Mouse (Mus musculus) midbrain, postnatal 0 days (tissue): ENCODE data around the gene Clec4b2. TPM values are rescaled to one million over a fixed set of nuclear protein-coding genes. Genes with fewer than 3 reads are reported as not detected.
"Not testable (repeated sequence)": the region's sequence is repeated elsewhere in the genome, so short reads cannot be mapped to it uniquely, and the experiment has no call there.

Experiments
- ATAC-seq: fragments of 200-750 bp; cut with Nextera tagmentation; 2 replicates; pipeline ENCODE4 v1.8.0; 2017; ENCODE audit warnings: moderate number of reproducible peaks, mild to moderate bottlenecking, moderate TSS enrichment, moderate library complexity; ENCODE audit not compliant: low FRiP score
- DNase-seq: peaks from one replicate; pipeline ENCODE4 v3.0.0-alpha.2; 2015; ENCODE audit warnings: low spot score
- H3K27ac ChIP-seq: fragments of 300-500 bp; sonication (generic); 2 replicates; pipeline ENCODE4 v1.5.1; 2014; ENCODE audit warnings: low read depth, mild to moderate bottlenecking, low read length, mixed read lengths
- H3K27me3 ChIP-seq: fragments of 300-500 bp; sonication (generic); 2 replicates; pipeline ENCODE4 v1.6.1; 2014; ENCODE audit warnings: low read length, control low read depth, mixed read lengths; ENCODE audit not compliant: insufficient read depth
- H3K36me3 ChIP-seq: fragments of 300-500 bp; sonication (generic); 2 replicates; pipeline ENCODE4 v1.6.1; 2014; ENCODE audit warnings: low read length, control low read depth, mixed read lengths; ENCODE audit not compliant: insufficient read depth
- H3K4me1 ChIP-seq: fragments of 300-500 bp; sonication (generic); 2 replicates; pipeline ENCODE4 v1.6.1; 2014; ENCODE audit warnings: mild to moderate bottlenecking, control low read depth, antibody characterized with exemption, low read length, mixed read lengths; ENCODE audit not compliant: insufficient read depth
- H3K4me2 ChIP-seq: fragments of 300-500 bp; sonication (generic); 2 replicates; pipeline ENCODE4 v1.6.1; 2014; ENCODE audit warnings: low read depth, mild to moderate bottlenecking, low read length, mixed read lengths; ENCODE audit not compliant: poor library complexity, severe bottlenecking
- H3K4me3 ChIP-seq: fragments of 300-500 bp; sonication (generic); 2 replicates; pipeline ENCODE4 v1.5.1; 2014; ENCODE audit warnings: low read depth, mild to moderate bottlenecking, low read length, moderate library complexity
- H3K9ac ChIP-seq: fragments of 300-500 bp; sonication (generic); replicated peaks from 2 replicates; pipeline ENCODE4 v1.6.1; 2014; ENCODE audit warnings: mild to moderate bottlenecking, low read length, moderate library complexity, mixed read lengths; ENCODE audit not compliant: poor library complexity, severe bottlenecking
- H3K9me3 ChIP-seq: fragments of 300-500 bp; sonication (generic); 2 replicates; pipeline ENCODE4 v1.6.1; 2016; ENCODE audit warnings: low read length, control low read depth
- CTCF ChIP-seq: IDR thresholded peaks from 2 replicates; pipeline ENCODE4 v1.5.1; 2016; ENCODE audit warnings: antibody characterized with exemption, mild to moderate bottlenecking
- WGBS: fragments of 180-500 bp; shearing (Covaris S2); extraction: QIAGEN DNeasy Blood & Tissue Kit; methylation state at CpG from one replicate; pipeline ENCODE4 v1.1.7; 2014; 5-methylcytosine and 5-hydroxymethylcytosine counted together
- polyA plus RNA-seq: library from polyadenylated mRNA; unstranded; fragments of >200 nt; fragmentation: Nextera tagmentation; extraction: Ambion mirVana; gene quantifications from 2 replicates; pipeline ENCODE4 v1.2.1, GENCODE M21; 2015
- total RNA-seq: library from RNA; depleted of rRNA; stranded (reverse); fragments of >200 nt; gene quantifications from 2 replicates; pipeline ENCODE4 v1.2.3, GENCODE M21; 2014; rRNA removed

Gene Clec4b2
- total RNA-seq, result not detected in 2 replicates
- polyA plus RNA-seq, result not detected in 2 replicates

- H3K36me3 ChIP-seq, result no peaks in the 10 kb centered on the region
- ATAC-seq (no peak), DNase-seq (no peak)
- TF ChIP-seq CTCF, result no peak
- no peaks in the 10 kb centered on the region for H3K27me3 ChIP-seq
- H3K9me3 ChIP-seq, result no peaks in the 10 kb centered on the region
- no peak within 1 kb of the TSS for H3K27ac ChIP-seq
- no peak within 1 kb of the TSS for H3K9ac ChIP-seq
- H3K4me1 ChIP-seq, result no peaks in the 10 kb centered on the region
- no peak within 1 kb of the TSS for H3K4me3 ChIP-seq
- 89% methylated on average over 4 of the region's 4 CpGs for WGBS
- no peak within 1 kb of the TSS for H3K4me2 ChIP-seq
These were observed at the start of gene Clec4b2 for GRCm38 (mm10) chr6:123172593-123172992. Gene Clec4b2 (plus strand): TSS chr6:123172893.

GRCm38 (mm10) chr6:123123195-123123594 is 49.5 kb upstream of the Clec4b2 start:
- no peaks in the 10 kb centered on the region for H3K4me1 ChIP-seq
- H3K36me3 ChIP-seq, result no peaks in the 10 kb centered on the region
- ATAC-seq (no peak), DNase-seq (no peak)
- H3K4me3 ChIP-seq, result no peak overlapping the region
- TF ChIP-seq CTCF, result no peak
- no peaks in the 10 kb centered on the region for H3K27me3 ChIP-seq
- H3K9ac ChIP-seq, result no peak overlapping the region
- 74% methylated on average over 3 of the region's 3 CpGs for WGBS
- H3K9me3 ChIP-seq, result 0 out of 2 replicates have a peak, but pooled peaks cover 3% of the 10 kb centered on the region
- H3K4me2 ChIP-seq, result no peak overlapping the region
- H3K27ac ChIP-seq, result no peak overlapping the region

- Histone ChIP-seq H3K27ac (no peak overlapping the region), H3K27me3 (no peaks in the 10 kb centered on the region), H3K9ac (no peak overlapping the region), H3K4me3 (no peak overlapping the region), H3K36me3 (no peaks in the 10 kb centered on the region), H3K4me2 (no peak overlapping the region), H3K9me3 (0 out of 2 replicates have a peak, but pooled peaks cover 3% of the 10 kb centered on the region), H3K4me1 (no peaks in the 10 kb centered on the region)
- no peak for ATAC-seq
- 52% methylated on average over 1 of the region's 1 CpGs for WGBS
- TF ChIP-seq CTCF, result no peak
- no peak for DNase-seq
These were observed 45.5 kb upstream of the Clec4b2 start for GRCm38 (mm10) chr6:123127173-123127572.

- not testable (repeated sequence) for H3K4me2 ChIP-seq, H3K36me3 ChIP-seq, DNase-seq, H3K4me3 ChIP-seq, ATAC-seq, H3K9ac ChIP-seq, H3K27ac ChIP-seq, H3K9me3 ChIP-seq, H3K27me3 ChIP-seq, H3K4me1 ChIP-seq
- WGBS, result 72% methylated on average over 27 of the region's 29 CpGs
These were observed 34.7 kb upstream of the Clec4b2 start for GRCm38 (mm10) chr6:123137766-123138526.

GRCm38 (mm10) chr6:123170106-123170505 is 2.6 kb upstream of the Clec4b2 start:
- no peaks in the 10 kb centered on the region for H3K36me3 ChIP-seq
- 53% methylated on average over 1 of the region's 1 CpGs for WGBS
- TF ChIP-seq CTCF, result no peak
- H3K27me3 ChIP-seq, result no peaks in the 10 kb centered on the region
- no peak overlapping the region for H3K4me3 ChIP-seq
- no peak for ATAC-seq
- H3K4me2 ChIP-seq, result no peak overlapping the region
- H3K9me3 ChIP-seq, result no peaks in the 10 kb centered on the region
- no peaks in the 10 kb centered on the region for H3K4me1 ChIP-seq
- DNase-seq, result no peak
- no peak overlapping the region for H3K27ac ChIP-seq
- H3K9ac ChIP-seq, result no peak overlapping the region

GRCm38 (mm10) chr6:123171040-123171439 is 1.7 kb upstream of the Clec4b2 start:
- DNase-seq, result no peak
- Histone ChIP-seq H3K4me3 (no peak overlapping the region), H3K27ac (no peak overlapping the region), H3K4me1 (no peaks in the 10 kb centered on the region), H3K27me3 (no peaks in the 10 kb centered on the region), H3K9me3 (no peaks in the 10 kb centered on the region), H3K36me3 (no peaks in the 10 kb centered on the region), H3K4me2 (no peak overlapping the region), H3K9ac (no peak overlapping the region)
- ATAC-seq, result no peak
- no peak for TF ChIP-seq CTCF
